Mouse (Mus musculus) kidney, embryonic 15.5 days (tissue): ENCODE results near the gene Kcnk3. TPM values are rescaled to one million over a fixed set of nuclear protein-coding genes. Genes with fewer than 3 reads are reported as not detected.

Experiments used
- ATAC-seq: fragments of 200-750 bp; cut with Nextera tagmentation; replicated peaks from 2 replicates; pipeline ENCODE4 v1.8.0; 2017; ENCODE audit warnings: moderate TSS enrichment; ENCODE audit not compliant: low FRiP score
- H3K27ac ChIP-seq: fragments of 300-500 bp; sonication (generic); 2 replicates; pipeline ENCODE4 v1.5.1; 2015; ENCODE audit warnings: mild to moderate bottlenecking, inconsistent platforms
- H3K27me3 ChIP-seq: fragments of 300-500 bp; sonication (generic); 2 replicates; pipeline ENCODE4 v1.6.1; 2015; ENCODE audit warnings: inconsistent platforms
- H3K36me3 ChIP-seq: fragments of 300-500 bp; sonication (generic); 2 replicates; pipeline ENCODE4 v1.6.1; 2015; ENCODE audit warnings: inconsistent platforms
- H3K4me1 ChIP-seq: fragments of 300-500 bp; sonication (generic); 2 replicates; pipeline ENCODE4 v1.6.1; 2015; ENCODE audit warnings: inconsistent platforms
- H3K4me2 ChIP-seq: fragments of 300-500 bp; sonication (generic); 2 replicates; pipeline ENCODE4 v1.6.1; 2015; ENCODE audit warnings: moderate library complexity, mild to moderate bottlenecking, inconsistent platforms
- H3K4me3 ChIP-seq: fragments of 300-500 bp; sonication (generic); replicated peaks from 2 replicates; pipeline ENCODE4 v1.5.1; 2015; ENCODE audit warnings: mild to moderate bottlenecking, inconsistent platforms
- H3K9ac ChIP-seq: fragments of 300-500 bp; sonication (generic); 2 replicates; pipeline ENCODE4 v1.6.1; 2015; ENCODE audit warnings: mild to moderate bottlenecking, inconsistent platforms
- H3K9me3 ChIP-seq: fragments of 300-500 bp; sonication (generic); replicated peaks from 2 replicates; pipeline ENCODE4 v1.6.1; 2016; ENCODE audit warnings: inconsistent platforms
- WGBS: fragments of 180-500 bp; shearing (Covaris S2); methylation state at CpG from one replicate; pipeline ENCODE4 v1.1.7; 2015; ENCODE audit warnings: mixed read lengths; 5-methylcytosine and 5-hydroxymethylcytosine counted together
- polyA plus RNA-seq: library from polyadenylated mRNA; unstranded; fragments of >200 nt; fragmentation: Nextera tagmentation; extraction: Ambion mirVana; gene quantifications from 2 replicates; pipeline ENCODE4 v1.2.1, GENCODE M21; 2015

Kcnk3 gene
- polyA plus RNA-seq, 1 experiment from 2014 or later, result 8.0 TPM

GRCm38 (mm10) chr5:30605649-30606048, 17.7 kb downstream of the Kcnk3 start:
- 84% methylated on average over 6 of the region's 6 CpGs for WGBS
- ATAC-seq, result no peak
- no peaks in the 10 kb centered on the region for H3K36me3 ChIP-seq
- no peak overlapping the region for H3K27ac ChIP-seq
- H3K9me3 ChIP-seq, result no peaks in the 10 kb centered on the region
- H3K9ac ChIP-seq, result no peak overlapping the region
- H3K4me2 ChIP-seq, result no peak overlapping the region
- peaks cover 9% of the 10 kb centered on the region for H3K4me1 ChIP-seq
- peaks cover 6% of the 10 kb centered on the region; the same call in 1 of the 2 replicates for H3K27me3 ChIP-seq
- no peak overlapping the region for H3K4me3 ChIP-seq

GRCm38 (mm10) chr5:30606424-30607073, 18.6 kb downstream of the Kcnk3 start:
- WGBS, result 55% methylated on average over 16 of the region's 16 CpGs
- Histone ChIP-seq H3K9me3 (no peaks in the 10 kb centered on the region), H3K9ac (no peak overlapping the region), H3K4me3 (no peak overlapping the region), H3K27me3 (peaks cover 6% of the 10 kb centered on the region; the same call in 1 of the 2 replicates), H3K27ac (no peak overlapping the region), H3K4me2 (no peak overlapping the region), H3K36me3 (no peaks in the 10 kb centered on the region), H3K4me1 (peaks cover 9% of the 10 kb centered on the region)
- no peak for ATAC-seq

GRCm38 (mm10) chr5:30609094-30609493, 21.1 kb downstream of the Kcnk3 start:
- Histone ChIP-seq H3K4me1 (peaks cover 13% of the 10 kb centered on the region), H3K9me3 (no peaks in the 10 kb centered on the region), H3K4me3 (no peak overlapping the region), H3K9ac (no peak overlapping the region), H3K4me2 (no peak overlapping the region), H3K36me3 (no peaks in the 10 kb centered on the region), H3K27ac (no peak overlapping the region), H3K27me3 (peaks cover 6% of the 10 kb centered on the region; the same call in 1 of the 2 replicates)
- ATAC-seq, result no peak
- 92% methylated on average over 7 of the region's 7 CpGs for WGBS

- WGBS, result 80% methylated on average over 8 of the region's 8 CpGs
- no peak overlapping the region for H3K4me3 ChIP-seq
- no peak overlapping the region for H3K9ac ChIP-seq
- no peaks in the 10 kb centered on the region for H3K9me3 ChIP-seq
- H3K4me2 ChIP-seq, result no peak overlapping the region
- H3K36me3 ChIP-seq, result no peaks in the 10 kb centered on the region
- peaks cover 21% of the 10 kb centered on the region for H3K4me1 ChIP-seq
- H3K27ac ChIP-seq, result no peak overlapping the region
- ATAC-seq, result no peak
- H3K27me3 ChIP-seq, result peaks cover 6% of the 10 kb centered on the region; the same call in 1 of the 2 replicates
Measured at GRCm38 (mm10) chr5:30609918-30610645, 22.1 kb downstream of the Kcnk3 start.

- Histone ChIP-seq H3K36me3 (no peaks in the 10 kb centered on the region), H3K27ac (no peak overlapping the region), H3K4me3 (no peak overlapping the region), H3K4me2 (no peak overlapping the region), H3K27me3 (no peaks in the 10 kb centered on the region), H3K9ac (no peak overlapping the region), H3K9me3 (no peaks in the 10 kb centered on the region), H3K4me1 (peaks cover 25% of the 10 kb centered on the region)
- no peak for ATAC-seq
- 50% methylated on average over 1 of the region's 1 CpGs for WGBS
Measured at GRCm38 (mm10) chr5:30611091-30611490, 23.1 kb downstream of the Kcnk3 start.

- no peaks in the 10 kb centered on the region for H3K27me3 ChIP-seq
- no peak for ATAC-seq
- 51% methylated on average over 3 of the region's 3 CpGs for WGBS
- no peak overlapping the region for H3K27ac ChIP-seq
- peaks cover 23% of the 10 kb centered on the region for H3K4me1 ChIP-seq
- H3K4me3 ChIP-seq, result no peak overlapping the region
- no peak overlapping the region for H3K4me2 ChIP-seq
- H3K9ac ChIP-seq, result no peak overlapping the region
- H3K36me3 ChIP-seq, result no peaks in the 10 kb centered on the region
- H3K9me3 ChIP-seq, result no peaks in the 10 kb centered on the region
Measured at GRCm38 (mm10) chr5:30611689-30612088, 23.7 kb downstream of the Kcnk3 start.

- 84% methylated on average over 4 of the region's 4 CpGs for WGBS
- H3K27ac ChIP-seq, result no peak overlapping the region
- ATAC-seq, result no peak
Measured at GRCm38 (mm10) chr5:30612575-30612974, 24.6 kb downstream of the Kcnk3 start.

GRCm38 (mm10) chr5:30613242-30613641, 25.3 kb downstream of the Kcnk3 start:
- H3K36me3 ChIP-seq, result no peaks in the 10 kb centered on the region
- H3K9me3 ChIP-seq, result no peaks in the 10 kb centered on the region
- no peak overlapping the region for H3K4me3 ChIP-seq
- no peaks in the 10 kb centered on the region; the same call in 1 of the 2 replicates for H3K27me3 ChIP-seq
- H3K4me2 ChIP-seq, result no peak overlapping the region
- H3K4me1 ChIP-seq, result peaks cover 28% of the 10 kb centered on the region
- no peak overlapping the region for H3K9ac ChIP-seq
- 87% methylated on average over 8 of the region's 8 CpGs for WGBS
- ATAC-seq, result no peak
- H3K27ac ChIP-seq, result no peak overlapping the region

More at GRCm38 (mm10) chr5:30612575-30612974, 24.6 kb downstream of the Kcnk3 start:
- Histone ChIP-seq H3K4me2 (no peak overlapping the region), H3K4me3 (no peak overlapping the region), H3K36me3 (no peaks in the 10 kb centered on the region), H3K9me3 (no peaks in the 10 kb centered on the region), H3K4me1 (peaks cover 21% of the 10 kb centered on the region), H3K9ac (no peak overlapping the region), H3K27me3 (no peaks in the 10 kb centered on the region)

GRCm38 (mm10) chr5:30614221-30614620, 26.3 kb downstream of the Kcnk3 start:
- Histone ChIP-seq H3K4me2 (no peak overlapping the region), H3K9ac (no peak overlapping the region), H3K4me3 (no peak overlapping the region), H3K36me3 (no peaks in the 10 kb centered on the region), H3K4me1 (peaks cover 29% of the 10 kb centered on the region), H3K9me3 (no peaks in the 10 kb centered on the region), H3K27me3 (peaks cover 3% of the 10 kb centered on the region), H3K27ac (no peak overlapping the region)
- 27% methylated on average over 1 of the region's 1 CpGs for WGBS
- 0 out of 2 replicates have a peak, but pooled peaks have one; percentile 34 for ATAC-seq

- 46% methylated on average over 6 of the region's 6 CpGs for WGBS
- Histone ChIP-seq H3K4me3 (no peak overlapping the region), H3K9ac (no peak overlapping the region), H3K36me3 (no peaks in the 10 kb centered on the region), H3K4me2 (no peak overlapping the region), H3K27ac (no peak overlapping the region), H3K9me3 (no peaks in the 10 kb centered on the region), H3K4me1 (peaks cover 29% of the 10 kb centered on the region), H3K27me3 (peaks cover 8% of the 10 kb centered on the region)
- ATAC-seq, result no peak
Measured at GRCm38 (mm10) chr5:30615416-30615815, 27.4 kb downstream of the Kcnk3 start.

- Histone ChIP-seq H3K27ac (no peak overlapping the region), H3K9ac (no peak overlapping the region)
Measured at GRCm38 (mm10) chr5:30615819-30616218, 27.8 kb downstream of the Kcnk3 start.

GRCm38 (mm10) chr5:30616644-30617043, 28.7 kb downstream of the Kcnk3 start:
- 46% methylated on average over 3 of the region's 3 CpGs for WGBS
- H3K4me1 ChIP-seq, result peaks cover 29% of the 10 kb centered on the region
- H3K9me3 ChIP-seq, result no peaks in the 10 kb centered on the region
- H3K27ac ChIP-seq, result no peak overlapping the region
- 0 out of 2 replicates have a peak, but pooled peaks have one; percentile 13 for ATAC-seq
- H3K4me2 ChIP-seq, result no peak overlapping the region
- H3K4me3 ChIP-seq, result no peak overlapping the region
- no peak overlapping the region for H3K9ac ChIP-seq
- H3K27me3 ChIP-seq, result peaks cover 16% of the 10 kb centered on the region
- no peaks in the 10 kb centered on the region for H3K36me3 ChIP-seq

More at GRCm38 (mm10) chr5:30615819-30616218, 27.8 kb downstream of the Kcnk3 start:
- Histone ChIP-seq H3K27me3 (peaks cover 8% of the 10 kb centered on the region), H3K9me3 (no peaks in the 10 kb centered on the region), H3K4me3 (no peak overlapping the region), H3K4me1 (peaks cover 29% of the 10 kb centered on the region), H3K36me3 (no peaks in the 10 kb centered on the region), H3K4me2 (no peak overlapping the region)
- WGBS, result 80% methylated on average over 4 of the region's 4 CpGs
- no peak for ATAC-seq
